Mouse (Mus musculus) frontal cortex, postnatal 25 days (tissue): ENCODE measurements around the gene Bnipl.

ENCODE experiments used
- DNase-seq, 2 experiments: peaks; one replicate each; pipeline ENCODE4 v3.0.0; 2022; ENCODE audit warnings: low spot score in 2 of 2

Gene Bnipl

DNA sequence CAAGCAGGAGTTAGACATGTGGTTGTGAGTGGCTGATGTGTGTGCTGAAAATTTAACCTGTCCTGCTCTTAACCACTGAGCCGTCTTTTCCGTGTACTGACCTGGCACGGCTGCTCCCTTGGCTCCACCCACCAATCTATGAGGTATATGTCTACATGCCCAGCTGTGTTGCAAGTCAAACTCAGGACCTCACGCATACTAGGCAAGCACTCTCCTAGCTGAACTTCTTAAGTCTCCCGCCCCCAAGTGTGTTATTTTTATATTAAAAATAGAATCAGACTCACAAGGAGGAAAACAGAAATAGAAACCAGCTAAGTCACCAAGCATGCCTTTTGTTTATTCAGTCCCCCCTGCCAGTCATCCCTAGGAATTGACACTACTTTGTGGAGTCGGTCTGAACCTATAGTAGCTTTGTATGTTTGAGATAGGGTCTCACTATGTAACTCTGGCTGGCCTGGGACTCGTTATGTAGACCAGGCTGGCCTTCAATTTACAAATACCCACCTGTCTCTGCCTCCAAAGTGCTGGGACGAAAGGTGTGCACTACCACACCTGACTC lies 13.4 kb downstream of the Bnipl start:
- DNase-seq = no peak

DNA sequence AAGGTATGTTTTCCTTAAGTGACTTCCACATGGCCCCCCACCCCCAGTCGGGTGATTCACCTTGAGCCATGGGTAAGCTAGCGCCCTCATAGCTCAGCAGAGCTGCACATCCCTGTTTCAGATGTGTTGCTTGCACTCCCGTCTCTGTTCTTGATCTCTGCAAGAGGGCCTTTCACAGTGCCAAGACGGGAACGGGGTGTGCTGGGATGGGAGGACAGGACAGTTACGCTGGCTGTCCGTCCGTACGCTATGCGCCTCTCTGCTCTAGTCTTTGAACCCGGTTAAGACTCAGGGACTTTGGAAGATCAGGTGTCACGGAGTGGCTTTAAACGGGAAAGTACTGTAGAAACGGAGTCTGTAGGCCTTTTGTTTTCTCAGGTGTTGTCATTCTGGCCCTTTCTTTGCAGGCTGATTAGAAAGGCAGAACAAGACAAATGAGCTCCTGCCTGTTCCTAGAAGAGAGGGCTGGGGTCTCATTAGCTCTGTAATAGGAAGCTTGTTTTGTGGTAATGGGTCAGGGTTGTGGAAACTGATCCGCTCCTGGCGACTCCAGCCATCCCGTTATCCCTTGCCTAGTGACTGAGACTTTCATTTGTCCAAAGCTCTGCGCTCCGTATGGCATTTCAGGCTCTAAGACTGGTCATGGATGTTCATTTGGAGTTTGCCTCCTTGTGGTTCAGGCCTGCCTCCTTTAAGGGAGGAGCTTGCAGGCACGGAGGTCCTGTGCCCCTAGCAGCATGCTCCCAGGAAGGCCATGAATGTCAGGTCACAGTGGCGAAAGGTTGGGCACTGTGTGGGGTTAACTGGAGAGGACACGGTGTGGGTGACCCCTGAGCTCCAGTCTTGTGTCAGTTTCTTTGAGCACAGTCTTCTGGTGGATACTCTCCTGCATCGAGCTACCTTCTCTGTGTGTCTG lies 15.3 kb downstream of the Bnipl start:
- no peak for DNase-seq

DNA sequence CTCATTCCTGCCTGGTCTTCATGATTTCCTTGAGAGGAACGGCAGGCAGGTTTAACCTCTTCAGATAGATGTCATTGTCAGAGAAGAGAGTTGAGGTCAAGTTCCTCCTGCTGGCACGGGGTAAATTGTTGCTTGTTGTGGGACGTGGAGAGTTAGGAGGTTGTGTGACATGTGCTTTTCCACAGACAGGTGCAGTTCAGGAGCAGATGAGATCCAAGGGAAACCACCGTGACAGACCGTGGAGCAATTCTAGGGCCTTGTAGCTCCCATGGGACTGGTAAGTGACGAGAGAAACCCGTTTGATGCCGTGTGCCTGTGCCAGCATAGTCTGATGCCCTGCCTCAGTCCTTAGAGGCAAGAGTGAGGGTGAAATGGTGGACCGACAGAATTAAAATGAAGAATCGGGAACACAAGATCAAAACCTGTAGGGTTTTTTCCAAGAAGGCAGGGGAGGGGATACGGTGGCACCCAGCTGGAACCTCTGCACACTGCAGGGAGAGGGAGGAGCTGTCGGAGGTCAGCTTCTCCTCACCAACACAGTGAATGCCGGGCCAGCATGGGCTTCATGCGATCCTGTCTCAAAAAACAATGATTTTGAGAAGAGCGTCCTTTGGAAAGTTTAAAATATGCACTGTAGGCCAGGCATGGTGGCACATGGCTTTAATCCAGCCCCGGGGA lies 17.6 kb downstream of the Bnipl start:
- no peak for DNase-seq

DNA sequence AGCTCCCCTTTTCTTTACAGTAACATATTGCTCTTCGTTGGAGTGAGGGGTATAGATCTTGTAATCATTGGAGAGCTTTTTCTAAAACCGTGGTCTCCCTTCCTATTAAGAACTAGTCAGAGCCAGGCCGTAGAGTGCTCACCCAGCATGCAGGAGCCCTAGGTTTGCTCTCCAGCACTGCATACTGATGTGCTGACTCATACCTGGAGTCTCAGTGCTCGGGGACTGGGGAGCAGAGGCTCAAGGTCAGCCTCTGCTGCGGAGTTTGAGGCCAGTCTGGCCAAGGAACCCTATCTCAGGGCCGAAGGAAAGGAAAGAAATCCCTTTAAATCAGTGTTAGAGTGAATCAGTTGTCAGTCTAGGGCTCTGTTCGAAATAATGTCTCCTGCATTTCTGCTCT lies 18.2 kb downstream of the Bnipl start:
- DNase-seq = no peak

DNA sequence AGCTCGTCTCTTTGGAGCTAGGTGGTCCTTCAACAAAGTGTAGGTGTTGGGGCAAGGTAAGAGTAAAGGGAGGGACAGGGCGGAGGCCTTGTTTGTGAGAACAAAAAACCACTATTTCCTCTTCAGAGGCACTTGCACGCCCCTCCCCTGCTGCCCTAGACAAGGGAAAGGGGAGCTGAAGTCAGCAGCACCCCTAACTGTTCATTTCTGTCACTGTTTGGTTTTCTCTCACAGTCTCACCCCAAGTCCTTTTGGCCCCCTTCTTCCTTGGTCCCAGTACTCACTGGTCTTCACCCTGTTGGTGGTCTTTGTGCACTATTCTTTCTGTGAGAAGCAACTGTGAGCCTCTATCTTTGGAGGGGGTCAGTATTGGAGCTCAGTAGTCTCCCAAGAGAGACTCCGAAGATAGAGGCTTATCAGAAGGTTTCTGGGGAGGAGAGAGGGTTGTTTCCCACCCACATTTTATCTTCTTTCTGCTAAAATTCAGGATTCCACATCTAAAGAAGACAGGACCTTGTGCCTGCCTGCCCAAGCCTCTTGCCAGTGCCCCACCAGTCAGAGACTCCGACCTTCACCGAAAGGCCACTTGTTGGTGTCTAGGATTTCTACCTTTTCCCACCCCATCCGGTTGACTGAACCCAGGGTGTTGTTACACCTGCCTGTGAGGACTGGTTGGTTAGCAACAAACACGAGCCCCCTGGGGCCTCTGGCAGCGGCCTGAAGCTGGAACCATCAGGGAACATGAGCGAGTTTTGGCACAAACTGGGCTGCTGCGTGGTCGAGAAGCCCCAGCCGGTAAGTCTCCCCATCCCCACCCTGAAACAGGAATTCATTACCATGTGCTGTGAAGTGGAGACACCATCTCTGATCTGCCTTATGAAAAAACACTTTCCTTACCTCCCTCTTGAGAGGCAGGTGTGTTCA lies 19.4 kb downstream of the Bnipl start, which contains the start of gene Mllt11:
TSS of gene Mllt11 (minus strand) at position 874 of the 924 bp plus-strand sequence.
- no peak for DNase-seq

DNA sequence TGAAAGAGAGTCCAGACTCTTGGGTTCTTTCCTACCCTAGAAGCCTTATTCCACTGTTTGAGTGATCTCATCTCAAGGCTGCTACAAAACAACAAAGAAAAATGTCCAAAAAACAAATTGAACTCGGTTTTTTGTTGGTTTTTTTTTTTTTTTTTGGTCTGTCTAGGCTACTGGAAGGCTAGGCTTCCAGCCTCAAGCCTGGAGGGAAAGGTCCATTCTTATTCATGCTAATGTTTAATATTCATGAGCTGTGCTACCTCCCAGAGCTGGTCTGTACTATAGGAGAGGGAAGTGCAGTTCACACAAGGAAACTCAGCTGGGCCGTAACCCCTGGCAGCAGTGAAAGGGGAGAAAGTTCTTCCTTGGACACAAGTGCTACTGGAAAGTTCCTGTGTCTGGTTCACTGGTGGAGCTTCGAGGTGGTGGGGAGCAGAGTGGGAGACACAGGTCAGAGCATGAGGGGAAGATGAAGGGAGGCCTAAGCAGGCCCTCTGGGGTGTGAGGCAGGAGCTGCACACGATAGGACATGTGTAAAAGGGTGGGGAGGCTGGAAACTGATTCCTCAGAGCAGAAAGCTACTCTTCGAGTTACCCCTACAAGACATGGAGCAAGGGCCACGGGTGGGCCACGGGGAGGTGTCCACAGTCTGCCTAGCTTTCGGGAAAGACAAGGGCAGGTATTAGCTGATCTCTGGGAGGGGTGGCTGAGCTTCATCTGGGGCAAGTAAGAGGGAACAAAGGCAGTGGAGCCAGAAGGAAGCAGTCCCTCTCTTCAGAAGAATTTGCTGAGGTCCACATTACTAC lies 20.3 kb downstream of the Bnipl start:
- no peak for DNase-seq

DNA sequence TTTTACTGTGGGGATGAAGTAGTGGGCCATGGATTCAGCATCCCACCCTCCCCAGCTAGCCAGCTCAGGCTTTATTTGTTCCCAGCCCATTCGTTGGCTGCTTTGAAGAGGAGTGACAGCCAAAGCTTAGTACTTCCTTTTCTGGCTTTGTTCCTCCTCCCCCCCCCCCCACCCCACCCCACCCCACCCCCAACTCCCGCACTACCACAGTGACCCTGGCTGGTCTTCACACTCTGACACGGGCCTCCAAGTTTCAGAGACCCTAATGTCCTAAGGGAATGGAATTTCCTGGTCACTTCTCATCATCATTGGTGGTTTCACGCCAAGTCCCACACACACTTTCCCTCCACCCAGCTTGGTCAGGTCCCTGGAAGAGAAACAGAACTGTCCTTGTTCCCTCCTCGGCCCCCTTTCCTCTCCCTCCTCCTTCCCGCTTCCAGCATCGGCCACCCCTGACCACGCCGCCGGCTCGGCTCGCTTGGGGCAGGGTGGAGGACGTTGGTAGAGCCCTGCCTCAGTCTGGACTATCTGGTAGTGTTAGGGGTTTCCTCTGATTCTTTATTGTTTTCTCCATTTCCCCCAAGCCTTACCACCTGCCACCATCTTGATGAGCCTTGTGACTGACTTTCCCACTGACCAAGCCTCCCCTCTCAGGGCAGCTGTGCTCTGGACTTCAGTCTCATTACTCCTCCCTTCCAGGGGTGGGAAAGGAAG lies 21.1 kb downstream of the Bnipl start:
- no peak for DNase-seq

DNA sequence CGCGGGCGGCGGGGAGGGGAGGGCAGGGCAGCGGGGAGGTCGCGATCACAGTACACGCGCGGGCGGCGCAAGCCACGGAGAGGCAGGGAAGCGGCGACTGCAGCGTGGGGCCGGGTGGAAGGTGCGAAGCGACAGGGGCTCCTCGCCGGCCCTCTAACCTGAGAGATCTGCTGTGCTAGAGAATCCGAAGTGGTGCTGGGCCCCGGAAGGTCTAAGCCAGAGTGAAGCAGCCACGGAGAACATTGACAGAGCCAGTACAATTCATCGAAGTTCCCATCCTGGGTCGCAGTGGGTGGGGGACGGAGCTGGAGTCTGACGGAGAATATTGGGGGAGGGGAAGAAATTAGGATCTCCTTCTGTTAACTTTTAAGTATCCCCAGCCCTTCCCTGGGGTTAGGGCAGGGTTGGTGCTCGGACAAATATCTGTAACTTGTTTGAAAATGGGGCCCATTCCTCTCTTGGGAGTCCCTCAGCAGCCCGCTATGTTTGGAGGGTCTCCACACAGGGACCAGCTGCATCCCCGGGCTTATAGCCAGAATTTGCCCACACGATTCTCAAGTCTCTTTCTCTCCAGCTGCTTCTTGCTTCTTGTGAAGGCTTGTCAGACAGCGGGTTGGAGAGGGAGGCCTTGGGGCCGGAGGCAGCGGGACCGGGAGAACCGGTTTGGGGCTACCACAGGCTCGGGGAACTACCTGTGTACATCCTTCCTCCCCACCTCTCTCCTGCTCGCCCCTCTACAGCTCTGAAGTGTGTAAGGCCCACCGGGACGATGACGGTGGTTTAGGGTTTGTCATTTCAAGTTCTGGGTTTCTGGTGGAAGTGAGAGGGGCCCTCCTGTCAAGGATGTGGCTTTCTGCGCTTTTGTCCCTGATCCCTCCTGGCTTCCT lies 21.9 kb downstream of the Bnipl start:
- DNase-seq = peak in 1 of 2 experiments; percentile 47

DNA sequence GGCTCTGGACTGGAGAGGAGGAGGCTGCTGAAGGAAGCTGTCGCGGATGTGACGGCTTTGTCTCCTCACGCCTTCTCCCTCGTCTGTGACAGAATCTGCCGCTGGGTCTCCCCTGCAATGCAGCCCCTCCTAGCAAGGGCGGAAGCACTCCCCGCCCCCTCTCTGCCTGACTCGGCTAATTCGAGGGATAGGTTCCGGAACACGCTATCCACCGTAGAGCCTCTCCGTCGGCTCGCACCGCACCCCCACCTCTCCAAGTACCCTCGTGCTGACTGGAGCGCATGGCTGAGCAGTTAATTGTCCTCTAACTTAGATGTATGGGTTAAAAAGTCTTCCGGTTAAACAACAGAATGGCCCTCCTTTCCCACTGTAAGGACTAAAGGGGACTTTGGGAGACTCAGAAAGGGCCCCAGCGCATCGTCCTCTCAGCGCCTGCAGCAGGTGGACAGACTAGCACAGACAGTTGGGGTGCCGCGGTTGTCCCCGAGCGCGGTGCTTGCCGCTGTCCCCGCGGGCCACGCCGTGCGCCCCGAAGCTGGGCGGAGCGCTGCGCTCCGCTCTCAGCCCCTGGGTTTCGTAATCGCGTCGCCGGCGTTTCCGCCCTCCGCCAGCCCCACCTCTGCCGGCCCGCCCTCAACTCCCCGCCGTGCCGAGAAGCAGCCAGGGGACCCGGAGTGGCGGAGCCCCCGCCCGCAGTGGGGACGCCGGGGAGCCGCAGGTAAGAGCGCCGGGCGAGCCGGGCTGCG lies 22.7 kb downstream of the Bnipl start, which contains the start of gene Cdc42se1:
TSS of gene Cdc42se1 (plus strand) at position 585 of the 746 bp plus-strand sequence.
- peak; percentile 70 to 82 for DNase-seq

DNA sequence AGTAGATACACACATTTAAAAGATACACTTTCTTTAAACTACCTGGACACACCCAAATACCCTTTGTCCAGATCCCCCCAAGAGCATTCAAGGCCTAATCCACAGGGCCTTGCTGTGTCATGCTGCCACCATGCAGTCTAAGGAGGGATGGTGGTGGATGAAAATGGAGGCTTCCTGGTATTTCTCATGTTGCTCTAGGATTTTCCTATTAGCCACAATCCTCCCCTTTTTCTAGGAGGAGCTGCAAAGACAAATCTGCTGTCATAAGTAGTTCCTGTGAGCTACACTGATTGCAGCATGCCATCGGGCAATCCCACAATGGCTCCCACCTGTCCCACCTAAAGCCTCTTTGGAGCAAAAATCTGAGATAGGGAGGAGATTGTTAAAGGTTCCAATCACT lies 23.8 kb downstream of the Bnipl start:
- no peak for DNase-seq

DNA sequence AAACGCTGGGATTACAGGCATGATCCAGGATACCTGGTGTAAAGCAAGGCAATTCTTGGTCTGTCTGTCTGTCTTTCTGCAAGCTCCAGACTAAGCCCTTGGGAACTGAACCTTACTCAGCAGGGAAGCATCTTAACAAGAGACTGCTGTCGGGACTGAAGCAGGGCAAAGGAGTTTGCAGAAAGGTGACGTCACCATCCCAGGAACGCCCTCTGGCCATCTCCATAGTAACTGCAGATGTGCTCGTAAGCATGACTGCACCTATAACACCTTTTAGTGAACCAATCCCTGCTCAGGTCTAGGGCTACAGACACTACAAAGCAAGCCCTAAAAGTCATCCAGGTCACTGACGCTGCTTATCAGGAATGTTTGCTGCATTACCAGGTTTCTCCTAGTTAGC lies 26.7 kb downstream of the Bnipl start:
- DNase-seq = no peak

DNA sequence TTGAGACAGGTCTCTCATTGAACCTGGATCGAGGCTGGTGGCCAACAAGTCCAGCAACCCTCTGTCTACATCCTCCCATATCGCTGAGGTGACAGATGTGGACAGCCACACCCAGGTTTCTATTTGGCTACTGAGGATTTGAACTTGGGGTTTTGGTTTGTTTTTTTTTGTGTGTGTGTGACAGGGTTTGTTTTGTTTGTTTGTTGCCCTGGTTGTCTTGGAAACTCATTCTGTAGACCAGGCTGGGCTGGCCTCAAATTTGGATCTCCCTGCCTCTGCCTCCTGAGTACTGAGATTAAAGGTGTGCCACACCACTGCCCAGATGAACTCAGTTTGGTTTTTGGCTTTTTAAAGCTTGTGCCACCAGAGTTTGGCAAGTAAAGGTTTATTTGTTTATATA lies 28.0 kb downstream of the Bnipl start:
- DNase-seq = no peak

DNA sequence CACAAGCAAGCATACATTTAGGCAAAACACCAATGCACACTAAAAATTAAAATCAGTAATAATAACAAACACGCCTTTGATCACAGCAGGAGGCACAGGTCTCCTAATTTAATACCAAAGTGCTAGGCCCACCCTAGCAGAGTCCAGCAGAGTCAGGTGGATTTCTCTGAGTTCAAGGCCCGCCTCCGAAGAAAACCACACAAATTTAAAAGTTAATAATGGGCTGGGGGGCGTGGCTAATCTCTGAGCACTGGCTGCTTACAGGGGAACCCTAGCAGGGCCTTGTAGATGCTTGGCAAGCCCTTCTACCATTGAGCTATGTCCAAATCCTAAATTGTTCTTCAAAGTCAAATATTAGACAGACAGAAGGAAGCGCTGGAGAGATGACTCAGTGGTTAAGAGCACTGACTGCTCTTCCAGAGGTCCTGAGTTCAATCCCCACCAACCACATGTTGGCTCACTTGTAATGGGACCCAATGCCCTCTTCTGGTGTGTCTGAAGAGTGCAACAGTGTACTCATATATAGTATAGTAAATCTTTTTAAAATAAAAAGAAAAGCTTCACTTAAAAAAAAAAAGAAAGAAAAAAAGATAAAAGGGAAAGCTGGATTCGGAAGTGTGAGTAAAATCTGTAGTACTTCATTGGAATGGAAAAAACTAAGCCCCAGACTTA lies 32.4 kb downstream of the Bnipl start:
- no peak for DNase-seq

DNA sequence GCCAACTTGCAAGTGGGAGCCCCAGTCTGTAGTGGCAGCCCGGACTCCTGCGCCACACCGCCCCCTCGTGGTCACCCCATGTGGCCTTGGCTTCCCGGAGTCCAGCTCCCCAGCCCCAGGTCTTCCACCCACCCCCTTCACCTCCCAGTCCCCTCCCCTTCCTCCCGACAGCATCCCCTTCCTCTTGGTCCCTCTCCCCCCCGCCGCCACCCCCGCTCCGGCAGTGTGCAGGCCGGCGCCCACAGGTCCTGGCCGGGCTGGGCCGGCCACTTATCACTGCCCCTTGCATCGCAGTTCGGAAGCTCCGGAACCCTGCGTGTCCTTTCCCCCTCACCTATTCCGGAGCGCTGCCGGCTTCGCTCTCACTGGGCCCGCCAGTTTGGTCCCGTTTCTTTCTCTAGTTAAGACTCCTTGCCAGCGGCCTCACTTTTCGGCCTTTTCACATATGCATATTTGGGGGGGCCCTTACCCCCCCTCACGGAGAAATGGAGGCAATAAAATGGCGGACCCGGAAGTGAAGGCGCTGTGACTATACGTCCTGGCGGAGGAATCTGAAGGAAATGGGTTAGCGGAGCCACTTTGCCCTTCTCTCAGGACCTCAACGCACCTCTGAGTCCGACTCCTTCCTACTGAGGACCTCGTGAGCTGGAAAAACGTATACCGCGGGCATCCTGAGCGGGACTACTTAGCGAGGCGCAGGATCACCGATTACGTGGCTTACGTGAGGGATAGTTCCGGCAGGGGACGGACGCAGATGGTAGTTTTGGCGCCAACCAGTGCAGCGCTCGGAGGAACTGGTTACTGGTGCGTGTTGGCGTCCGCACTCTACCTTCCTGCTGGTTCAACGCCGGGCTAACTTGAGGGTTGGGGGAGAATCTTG lies 33.5 kb downstream of the Bnipl start, which contains the start of gene Gabpb2:
TSS of gene Gabpb2 (minus strand) at position 662 of the 880 bp plus-strand sequence.
- peak; percentile 80 to 86 for DNase-seq

DNA sequence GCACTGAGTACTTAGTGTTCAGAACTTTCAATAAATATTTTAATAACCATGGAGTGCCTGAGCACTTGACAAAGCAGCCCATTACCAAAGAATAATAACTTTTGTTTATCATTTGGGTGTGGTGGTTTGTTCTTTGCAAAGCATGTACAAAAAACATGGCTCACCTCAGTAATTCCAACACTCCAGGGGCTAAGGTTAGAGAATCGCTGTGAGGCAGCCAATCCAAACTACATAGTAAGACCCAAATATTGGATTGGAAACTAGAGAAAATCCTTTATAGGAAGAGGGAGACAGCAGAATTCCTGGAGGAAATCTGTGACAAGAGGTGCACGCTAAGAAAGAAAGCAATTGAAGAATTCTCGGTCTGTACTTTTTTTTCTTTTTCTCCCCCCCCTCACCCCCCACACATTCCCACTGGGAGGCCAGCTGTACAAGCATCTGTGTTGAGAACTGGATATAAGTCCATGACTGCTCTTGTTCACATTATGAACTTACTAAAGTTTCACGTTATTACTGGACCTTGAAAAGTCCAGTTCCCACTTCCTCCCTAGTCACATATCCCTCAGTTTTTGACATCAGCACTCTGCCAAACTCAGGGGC lies 34.2 kb downstream of the Bnipl start:
- no peak for DNase-seq

DNA sequence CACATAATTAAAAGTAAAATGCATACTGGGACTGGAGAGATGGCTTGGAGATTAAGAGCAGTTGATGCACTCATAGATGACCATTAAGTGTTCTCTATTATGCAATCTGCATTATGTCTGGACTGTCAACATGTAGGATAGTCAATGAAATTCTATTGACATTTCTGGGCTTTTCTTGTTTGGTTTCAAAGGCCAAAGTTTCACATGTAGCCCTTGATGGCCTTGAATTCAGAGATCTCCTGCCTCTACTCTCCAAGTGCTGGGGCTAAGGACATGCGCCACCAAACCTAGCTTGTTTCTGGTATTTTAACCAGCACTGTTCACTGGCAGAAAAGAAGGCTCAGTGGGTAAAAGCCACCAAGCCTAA lies 37.4 kb downstream of the Bnipl start:
- DNase-seq = no peak
